Mouse (Mus musculus) stomach, embryonic 16.5 days (tissue): ENCODE data around the gene Tnk1. TPM values are rescaled to one million over a fixed set of nuclear protein-coding genes. Genes with fewer than 3 reads are reported as not detected.

Experiments
- ATAC-seq: fragments of 200-750 bp; cut with Nextera tagmentation; 2 replicates; pipeline ENCODE4 v1.8.0; 2017; ENCODE audit warnings: moderate number of reproducible peaks, moderate TSS enrichment; ENCODE audit not compliant: insufficient read depth, low FRiP score
- H3K27ac ChIP-seq: fragments of 300-500 bp; sonication (generic); 2 replicates; pipeline ENCODE4 v1.5.1; 2014; ENCODE audit warnings: low read length
- H3K27me3 ChIP-seq: fragments of 300-500 bp; sonication (generic); 2 replicates; pipeline ENCODE4 v1.6.1; 2014; ENCODE audit warnings: low read length, control low read depth, mixed read lengths; ENCODE audit not compliant: control insufficient read depth, insufficient read depth
- H3K36me3 ChIP-seq: fragments of 300-500 bp; sonication (generic); 2 replicates; pipeline ENCODE4 v1.6.1; 2014; ENCODE audit warnings: low read length; ENCODE audit not compliant: control insufficient read depth, insufficient read depth
- H3K4me1 ChIP-seq: fragments of 300-500 bp; sonication (generic); 2 replicates; pipeline ENCODE4 v1.6.1; 2014; ENCODE audit warnings: low read length, control low read depth, mixed read lengths; ENCODE audit not compliant: control insufficient read depth, insufficient read depth
- H3K4me2 ChIP-seq: fragments of 300-500 bp; sonication (generic); 2 replicates; pipeline ENCODE4 v1.6.1; 2014; ENCODE audit warnings: low read depth, low read length, mixed read lengths
- H3K4me3 ChIP-seq: fragments of 300-500 bp; sonication (generic); replicated peaks from 2 replicates; pipeline ENCODE4 v1.5.1; 2014; ENCODE audit warnings: mild to moderate bottlenecking, low read length
- H3K9ac ChIP-seq: fragments of 300-500 bp; sonication (generic); 2 replicates; pipeline ENCODE4 v1.6.1; 2014; ENCODE audit warnings: low read length
- H3K9me3 ChIP-seq: fragments of 300-500 bp; sonication (generic); replicated peaks from 2 replicates; pipeline ENCODE4 v1.6.1; 2016; ENCODE audit warnings: low read length, control low read depth; ENCODE audit not compliant: control insufficient read depth
- WGBS: fragments of 180-500 bp; shearing (Covaris S2); extraction: QIAGEN DNeasy Blood & Tissue Kit; methylation state at CpG from one replicate; pipeline ENCODE4 v1.1.7; 2014; 5-methylcytosine and 5-hydroxymethylcytosine counted together
- polyA plus RNA-seq: library from polyadenylated mRNA; unstranded; fragments of >200 nt; fragmentation: Nextera tagmentation; extraction: Ambion mirVana; gene quantifications from 2 replicates; pipeline ENCODE4 v1.2.1, GENCODE M21; 2015

The Tnk1 gene
- polyA plus RNA-seq, 1 experiment from 2014 or later: 15.3 TPM

DNA sequence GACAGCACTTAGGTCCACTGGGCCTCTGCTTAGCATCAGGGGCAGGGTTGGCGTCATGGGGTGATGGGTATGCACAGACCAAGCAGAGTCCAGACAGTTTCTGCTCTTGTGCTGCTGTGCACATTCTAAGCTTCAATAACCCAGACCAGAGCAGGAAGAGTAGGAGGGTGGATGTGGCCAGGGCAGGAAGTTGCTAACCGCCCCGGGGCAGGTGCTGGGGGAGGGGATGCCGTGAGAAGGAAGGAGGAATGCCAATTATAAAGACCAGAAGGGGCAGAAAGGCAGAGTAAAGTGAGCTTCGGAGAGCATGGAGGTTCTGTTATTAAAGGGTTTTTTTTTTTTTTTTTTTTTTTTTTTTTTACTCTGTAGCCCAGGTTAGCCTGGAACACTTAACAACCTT is 36.1 kb upstream of the Tnk1 start:
- ATAC-seq: no peak
- Histone ChIP-seq H3K9me3 (no peaks in the 10 kb centered on the region), H3K27me3 (no peaks in the 10 kb centered on the region), H3K4me3 (no peak overlapping the region), H3K9ac (no peak overlapping the region), H3K36me3 (no peaks in the 10 kb centered on the region), H3K27ac (no peak overlapping the region), H3K4me1 (peaks cover 4% of the 10 kb centered on the region; the same call in 1 of the 2 replicates), H3K4me2 (no peak overlapping the region)
- WGBS: 77% methylated on average over 5 of the region's 5 CpGs

DNA sequence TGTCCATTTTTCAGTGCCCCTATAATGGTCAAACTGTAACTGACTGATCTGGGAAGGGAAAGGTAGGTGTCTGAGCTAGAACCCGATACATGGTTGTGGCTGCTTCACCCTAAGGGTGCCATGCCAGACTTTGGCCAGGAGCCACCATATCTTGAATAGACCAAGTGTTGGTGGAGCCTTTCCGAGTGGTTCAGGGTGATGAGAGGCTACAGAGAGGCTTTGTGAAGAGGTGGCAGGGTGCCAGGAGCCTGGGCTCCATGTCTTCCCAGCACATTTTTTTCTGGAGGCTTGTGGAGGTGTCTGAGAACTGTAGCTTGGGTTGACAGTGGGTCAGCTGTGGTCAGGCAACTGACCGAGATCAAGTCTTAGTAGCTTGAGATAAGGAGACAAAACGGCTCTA is 33.0 kb upstream of the Tnk1 start:
- 0 out of 2 replicates have a peak, but pooled peaks cover 4% of the 10 kb centered on the region for H3K4me1 ChIP-seq
- H3K9me3 ChIP-seq: no peaks in the 10 kb centered on the region
- H3K27ac ChIP-seq: no peak overlapping the region
- H3K4me2 ChIP-seq: no peak overlapping the region
- no peak overlapping the region for H3K9ac ChIP-seq
- H3K27me3 ChIP-seq: no peaks in the 10 kb centered on the region
- H3K4me3 ChIP-seq: no peak overlapping the region
- no peaks in the 10 kb centered on the region for H3K36me3 ChIP-seq
- ATAC-seq: no peak
- WGBS: 60% methylated on average over 4 of the region's 4 CpGs

GRCm38 (mm10) chr11:69886907-69887635 is 28.5 kb upstream of the Tnk1 start:
- Histone ChIP-seq H3K4me3 (no peak overlapping the region), H3K4me1 (peaks cover 4% of the 10 kb centered on the region; the same call in 1 of the 2 replicates), H3K27ac (no peak overlapping the region), H3K4me2 (no peak overlapping the region), H3K9ac (no peak overlapping the region), H3K27me3 (no peaks in the 10 kb centered on the region), H3K9me3 (no peaks in the 10 kb centered on the region), H3K36me3 (no peaks in the 10 kb centered on the region)
- no peak for ATAC-seq
- 50% methylated on average over 8 of the region's 8 CpGs for WGBS

- WGBS: 69% methylated on average over 8 of the region's 8 CpGs
Measured at GRCm38 (mm10) chr11:69884663-69885062, 26.1 kb upstream of the Tnk1 start.

DNA sequence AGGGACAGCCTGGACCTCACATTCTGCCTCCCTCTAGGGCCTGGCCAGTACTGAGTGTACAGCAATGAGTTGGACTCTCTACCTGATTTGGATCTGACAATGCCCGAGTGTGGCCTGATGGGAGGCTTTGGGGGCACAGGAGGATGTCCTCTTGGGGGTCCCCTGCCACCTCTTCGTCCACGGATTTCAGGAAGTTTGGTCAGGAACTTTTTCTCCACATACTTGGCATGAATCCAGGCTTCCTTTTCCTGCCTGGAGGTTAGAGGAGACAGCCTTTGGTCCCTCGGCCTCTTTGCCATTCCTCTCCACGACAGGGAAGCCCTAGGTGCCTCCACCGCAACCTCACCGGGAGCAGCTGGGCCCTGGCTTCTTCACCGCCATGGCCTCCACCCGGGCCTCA is 25.7 kb upstream of the Tnk1 start:
- Histone ChIP-seq H3K9me3 (no peaks in the 10 kb centered on the region), H3K27me3 (no peaks in the 10 kb centered on the region), H3K4me3 (no peak overlapping the region), H3K27ac (peak overlapping the region; percentile 37), H3K36me3 (no peaks in the 10 kb centered on the region), H3K9ac (0 out of 2 replicates have a peak overlapping the region, but pooled peaks have one; percentile 16), H3K4me2 (peak overlapping the region; percentile 25; the same call in 1 of the 2 replicates), H3K4me1 (peaks cover 21% of the 10 kb centered on the region)
- 68% methylated on average over 9 of the region's 9 CpGs for WGBS
- no peak for ATAC-seq

More at GRCm38 (mm10) chr11:69884663-69885062, 26.1 kb upstream of the Tnk1 start:
- Histone ChIP-seq H3K9ac (0 out of 2 replicates have a peak overlapping the region, but pooled peaks have one; percentile 16), H3K27me3 (no peaks in the 10 kb centered on the region), H3K27ac (peak overlapping the region; percentile 37), H3K9me3 (no peaks in the 10 kb centered on the region), H3K4me2 (peak overlapping the region; percentile 25), H3K4me3 (no peak overlapping the region), H3K4me1 (peaks cover 17% of the 10 kb centered on the region), H3K36me3 (no peaks in the 10 kb centered on the region)
- ATAC-seq: no peak

- H3K36me3 ChIP-seq: no peaks in the 10 kb centered on the region
- H3K4me3 ChIP-seq: no peak overlapping the region
- 79% methylated on average over 8 of the region's 8 CpGs for WGBS
- no peaks in the 10 kb centered on the region for H3K27me3 ChIP-seq
- ATAC-seq: no peak
- peak overlapping the region; percentile 57 for H3K27ac ChIP-seq
- H3K9ac ChIP-seq: no peak overlapping the region
- H3K4me1 ChIP-seq: peaks cover 27% of the 10 kb centered on the region
- no peak overlapping the region for H3K4me2 ChIP-seq
- H3K9me3 ChIP-seq: no peaks in the 10 kb centered on the region
Measured at GRCm38 (mm10) chr11:69883527-69884151, 25.1 kb upstream of the Tnk1 start.

GRCm38 (mm10) chr11:69883066-69883465 is 24.5 kb upstream of the Tnk1 start:
- H3K27ac ChIP-seq: peak overlapping the region; percentile 57
- H3K27me3 ChIP-seq: no peaks in the 10 kb centered on the region
- H3K4me3 ChIP-seq: no peak overlapping the region
- no peaks in the 10 kb centered on the region for H3K9me3 ChIP-seq
- no peak overlapping the region for H3K9ac ChIP-seq
- 61% methylated on average over 4 of the region's 4 CpGs for WGBS
- peaks cover 31% of the 10 kb centered on the region for H3K4me1 ChIP-seq
- no peak overlapping the region for H3K4me2 ChIP-seq
- ATAC-seq: no peak
- H3K36me3 ChIP-seq: no peaks in the 10 kb centered on the region

DNA sequence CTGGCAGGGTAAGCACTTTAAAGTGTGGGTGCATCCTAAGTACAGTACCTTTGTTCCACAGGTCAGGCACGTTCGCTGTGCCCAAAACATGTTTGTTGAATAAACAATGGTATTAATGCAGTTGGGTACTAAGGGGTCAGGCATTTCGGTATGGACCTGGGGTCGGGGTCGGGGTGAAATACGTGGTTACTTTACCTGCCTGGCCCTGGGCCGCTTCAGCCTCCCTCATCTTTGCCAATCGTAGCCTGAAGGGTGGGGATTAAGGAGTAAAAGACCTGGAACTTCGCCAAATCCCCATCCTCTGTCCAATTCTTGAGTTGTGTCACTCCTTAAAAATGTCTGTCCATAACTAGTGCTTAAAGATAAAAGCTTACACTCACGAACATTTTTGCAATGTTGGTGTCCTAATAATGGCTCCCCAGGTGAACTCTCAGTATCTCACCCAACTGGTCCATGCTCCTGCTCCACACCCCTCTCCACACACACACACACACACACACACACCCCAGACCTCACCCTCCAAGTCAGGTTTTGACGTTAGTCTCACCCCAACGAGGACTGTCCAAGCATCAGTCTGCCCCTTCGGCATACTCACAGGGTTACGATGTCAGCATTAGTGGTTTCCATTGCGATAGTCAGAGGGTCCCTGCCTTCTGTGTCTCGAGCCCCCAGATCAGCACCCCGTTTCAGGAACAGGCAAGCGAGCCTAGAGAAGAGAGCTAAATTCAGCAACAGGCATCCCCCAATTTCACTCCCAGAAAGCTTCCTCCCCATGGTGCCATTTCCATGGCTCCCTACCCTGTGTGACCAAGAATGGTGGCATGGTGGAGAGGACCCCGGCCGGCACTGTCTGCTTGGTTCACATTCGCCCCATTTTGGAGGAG is 23.5 kb upstream of the Tnk1 start:
- Histone ChIP-seq H3K36me3 (no peaks in the 10 kb centered on the region), H3K4me3 (peak overlapping the region; percentile 54), H3K4me1 (peaks cover 38% of the 10 kb centered on the region), H3K4me2 (peak overlapping the region; percentile 85), H3K27ac (peak overlapping the region; percentile 92), H3K9me3 (no peaks in the 10 kb centered on the region), H3K9ac (peak overlapping the region; percentile 72), H3K27me3 (no peaks in the 10 kb centered on the region)
- 55% methylated on average over 21 of the region's 21 CpGs for WGBS
- no peak for ATAC-seq
